Mouse (Mus musculus): ENCODE measurements around the gene Mlph. TPM values are rescaled to one million over a fixed set of nuclear protein-coding genes. Genes with fewer than 3 reads are reported as not detected.
A peak's percentile ranks its signal among the peaks of the same experiment; 100 is the strongest.

The Mlph gene
- polyA plus RNA-seq, 1 experiment from 2014 or later: 0.11 TPM

GRCm38 (mm10) chr1:90974906-90975649 lies 60.2 kb downstream of the Mlph start:
- Histone ChIP-seq H3K27ac (replicated peaks) (no peak overlapping the region), H3K4me2 (replicated peaks) (peak overlapping the region; percentile 21; the same call in 1 of the 2 replicates), H3K27me3 (0 out of 2 replicates have a peak, but pooled peaks cover 4% of the 10 kb centered on the region), H3K4me1 (peaks cover 35% of the 10 kb centered on the region), H3K9me3 (no peaks in the 10 kb centered on the region), H3K36me3 (no peaks in the 10 kb centered on the region), H3K9ac (replicated peaks) (no peak overlapping the region), H3K4me3 (no peak overlapping the region)
- ATAC-seq (replicated peaks): peak; percentile 60
- 8% methylated on average over 12 of the region's 12 CpGs for WGBS

GRCm38 (mm10) chr1:90975960-90976359 lies 61.1 kb downstream of the Mlph start:
- WGBS: 74% methylated on average over 4 of the region's 4 CpGs
- no peak for ATAC-seq (replicated peaks)
- no peak overlapping the region for H3K27ac ChIP-seq (replicated peaks)

GRCm38 (mm10) chr1:90980638-90981330 lies 65.9 kb downstream of the Mlph start:
- Histone ChIP-seq H3K9ac (replicated peaks) (no peak overlapping the region), H3K36me3 (no peaks in the 10 kb centered on the region), H3K4me3 (no peak overlapping the region), H3K4me2 (replicated peaks) (no peak overlapping the region), H3K27me3 (no peaks in the 10 kb centered on the region), H3K27ac (replicated peaks) (0 out of 2 replicates have a peak overlapping the region, but pooled peaks have one; percentile 20), H3K4me1 (peaks cover 5% of the 10 kb centered on the region; the same call in 1 of the 2 replicates), H3K9me3 (no peaks in the 10 kb centered on the region)
- ATAC-seq (replicated peaks): no peak
- WGBS: 77% methylated on average over 10 of the region's 10 CpGs

More at GRCm38 (mm10) chr1:90975960-90976359, 61.1 kb downstream of the Mlph start:
- Histone ChIP-seq H3K27me3 (0 out of 2 replicates have a peak, but pooled peaks cover 4% of the 10 kb centered on the region), H3K9me3 (no peaks in the 10 kb centered on the region), H3K4me1 (peaks cover 35% of the 10 kb centered on the region), H3K36me3 (no peaks in the 10 kb centered on the region), H3K9ac (replicated peaks) (no peak overlapping the region), H3K4me2 (replicated peaks) (no peak overlapping the region), H3K4me3 (no peak overlapping the region)

GRCm38 (mm10) chr1:90981346-90981745 lies 66.5 kb downstream of the Mlph start:
- Histone ChIP-seq H3K9ac (replicated peaks) (no peak overlapping the region), H3K27me3 (no peaks in the 10 kb centered on the region), H3K4me1 (no peaks in the 10 kb centered on the region), H3K4me3 (no peak overlapping the region), H3K4me2 (replicated peaks) (no peak overlapping the region), H3K27ac (replicated peaks) (no peak overlapping the region), H3K36me3 (no peaks in the 10 kb centered on the region), H3K9me3 (no peaks in the 10 kb centered on the region)
- WGBS: 63% methylated on average over 3 of the region's 3 CpGs
- ATAC-seq (replicated peaks): no peak

- Histone ChIP-seq H3K9ac (replicated peaks) (no peak overlapping the region), H3K27ac (replicated peaks) (no peak overlapping the region), H3K36me3 (no peaks in the 10 kb centered on the region), H3K27me3 (no peaks in the 10 kb centered on the region), H3K4me2 (replicated peaks) (no peak overlapping the region), H3K9me3 (no peaks in the 10 kb centered on the region), H3K4me3 (no peak overlapping the region), H3K4me1 (peaks cover 16% of the 10 kb centered on the region)
- no peak for ATAC-seq (replicated peaks)
- 93% methylated on average over 1 of the region's 1 CpGs for WGBS
These were observed 81.0 kb downstream of the Mlph start for GRCm38 (mm10) chr1:90995916-90996315.

GRCm38 (mm10) chr1:90997136-90997535 lies 82.3 kb downstream of the Mlph start:
- ATAC-seq (replicated peaks): no peak
- WGBS: 79% methylated on average over 4 of the region's 4 CpGs
- no peak overlapping the region for H3K27ac ChIP-seq (replicated peaks)
- no peaks in the 10 kb centered on the region for H3K36me3 ChIP-seq
- no peak overlapping the region for H3K4me3 ChIP-seq
- no peak overlapping the region for H3K4me2 ChIP-seq (replicated peaks)
- H3K9me3 ChIP-seq: no peaks in the 10 kb centered on the region
- H3K9ac ChIP-seq (replicated peaks): no peak overlapping the region
- no peaks in the 10 kb centered on the region for H3K27me3 ChIP-seq
- H3K4me1 ChIP-seq: peaks cover 16% of the 10 kb centered on the region

- no peak overlapping the region for H3K27ac ChIP-seq (replicated peaks)
- peak overlapping the region; percentile 72 for H3K4me3 ChIP-seq
- ATAC-seq (replicated peaks): no peak
- H3K36me3 ChIP-seq: no peaks in the 10 kb centered on the region
- H3K9ac ChIP-seq (replicated peaks): no peak overlapping the region
- no peaks in the 10 kb centered on the region for H3K27me3 ChIP-seq
- peak overlapping the region; percentile 94; the same call in 1 of the 2 replicates for H3K4me2 ChIP-seq (replicated peaks)
- H3K4me1 ChIP-seq: peaks cover 16% of the 10 kb centered on the region
- 93% methylated on average over 5 of the region's 5 CpGs for WGBS
- no peaks in the 10 kb centered on the region for H3K9me3 ChIP-seq
These were observed 82.8 kb downstream of the Mlph start for GRCm38 (mm10) chr1:90997641-90998040.

GRCm38 (mm10) chr1:90998268-90998890 lies 83.5 kb downstream of the Mlph start, which contains the start of gene Lrrfip1:
Gene Lrrfip1 (plus strand): TSS chr1:90998737.
- peak within 1 kb of the TSS; percentile 45; the same call in 1 of the 2 replicates for H3K27ac ChIP-seq (replicated peaks)
- peaks cover 16% of the 10 kb centered on the region for H3K4me1 ChIP-seq
- 2% methylated on average over 59 of the region's 59 CpGs for WGBS
- ATAC-seq (replicated peaks): peak; percentile 84
- H3K9ac ChIP-seq (replicated peaks): peak within 1 kb of the TSS; percentile 71
- no peaks in the 10 kb centered on the region for H3K27me3 ChIP-seq
- peak within 1 kb of the TSS; percentile 72 for H3K4me3 ChIP-seq
- H3K9me3 ChIP-seq: no peaks in the 10 kb centered on the region
- peak within 1 kb of the TSS; percentile 94 for H3K4me2 ChIP-seq (replicated peaks)
- no peaks in the 10 kb centered on the region for H3K36me3 ChIP-seq

- Histone ChIP-seq H3K27me3 (no peaks in the 10 kb centered on the region), H3K9ac (replicated peaks) (peak overlapping the region; percentile 71), H3K4me2 (replicated peaks) (peak overlapping the region; percentile 94), H3K27ac (replicated peaks) (peak overlapping the region; percentile 45; the same call in 1 of the 2 replicates), H3K4me3 (peak overlapping the region; percentile 72), H3K36me3 (no peaks in the 10 kb centered on the region), H3K4me1 (peaks cover 16% of the 10 kb centered on the region), H3K9me3 (no peaks in the 10 kb centered on the region)
- ATAC-seq (replicated peaks): peak; percentile 80
- WGBS: under 1% methylated on average over 41 of the region's 41 CpGs
These were observed 84.2 kb downstream of the Mlph start for GRCm38 (mm10) chr1:90998891-90999611.

GRCm38 (mm10) chr1:90999911-91000601 lies 85.2 kb downstream of the Mlph start:
- Histone ChIP-seq H3K36me3 (no peaks in the 10 kb centered on the region), H3K9me3 (no peaks in the 10 kb centered on the region), H3K27ac (replicated peaks) (no peak overlapping the region), H3K27me3 (no peaks in the 10 kb centered on the region), H3K4me3 (peak overlapping the region; percentile 72), H3K9ac (replicated peaks) (no peak overlapping the region), H3K4me1 (peaks cover 16% of the 10 kb centered on the region), H3K4me2 (replicated peaks) (peak overlapping the region; percentile 94)
- 64% methylated on average over 10 of the region's 10 CpGs for WGBS
- ATAC-seq (replicated peaks): no peak
